Mouse (Mus musculus) forebrain, embryonic 10.5 days (tissue): Measurements from ENCODE around the gene Pop5. TPM values are rescaled to one million over a fixed set of nuclear protein-coding genes. Genes with fewer than 3 reads are reported as not detected.

Experiments used
- polyA plus RNA-seq: library from polyadenylated mRNA; unstranded; fragments of >200 nt; fragmentation: Nextera tagmentation; extraction: Ambion mirVana; gene quantifications from 2 replicates; pipeline ENCODE4 v1.2.1, GENCODE M21; 2016

The Pop5 gene
- polyA plus RNA-seq, 1 experiment from 2014 or later = 119 TPM

Other genes starting within 250 kb of the Pop5 start
- 11.8 and 13.3 TPM in 2 replicates for gene Sppl3, start 224.7 kb upstream of the Pop5 start, polyA plus RNA-seq
- gene Gm10401, start 137.5 kb upstream of the Pop5 start, polyA plus RNA-seq = 18.3 and 22.9 TPM in 2 replicates
- gene Acads, start 116.5 kb upstream of the Pop5 start, polyA plus RNA-seq = 59.9 and 66.9 TPM in 2 replicates
- 75.4 and 77.6 TPM in 2 replicates for gene Unc119b, start 100.9 kb upstream of the Pop5 start, polyA plus RNA-seq
- 64.2 and 67.3 TPM in 2 replicates for gene Mlec, start 77.7 kb upstream of the Pop5 start, polyA plus RNA-seq
- gene Cabp1, start 41.5 kb upstream of the Pop5 start, polyA plus RNA-seq = 0.31 and 0.43 TPM in 2 replicates
- 119 and 132 TPM in 2 replicates for gene Rnf10, start 37.1 kb downstream of the Pop5 start, polyA plus RNA-seq
- gene Coq5, start 43.8 kb downstream of the Pop5 start, polyA plus RNA-seq = 58.7 and 58.8 TPM in 2 replicates
- gene Dynll1, start 65.2 kb downstream of the Pop5 start, polyA plus RNA-seq = 1,650 and 1,695 TPM in 2 replicates
- gene Srsf9, start 91.3 kb downstream of the Pop5 start, polyA plus RNA-seq = 399 and 417 TPM in 2 replicates
- 37.6 and 40.2 TPM in 2 replicates for gene Gatc, start 105.3 kb downstream of the Pop5 start, polyA plus RNA-seq
- gene Triap1, start 105.4 kb downstream of the Pop5 start, polyA plus RNA-seq = 56.6 and 57.7 TPM in 2 replicates
- 754 and 787 TPM in 2 replicates for gene Cox6a1, start 113.1 kb downstream of the Pop5 start, polyA plus RNA-seq
- 142 and 158 TPM in 2 replicates for gene Msi1, start 193.8 kb downstream of the Pop5 start, polyA plus RNA-seq
- not detected in 2 replicates for gene Pla2g1b, start 230.4 kb downstream of the Pop5 start, polyA plus RNA-seq
- gene Sirt4, start 248.9 kb downstream of the Pop5 start, polyA plus RNA-seq = 13.1 and 13.9 TPM in 2 replicates